Mouse (Mus musculus) hindbrain, embryonic 11.5 days (tissue): ENCODE measurements around the gene Elk4. TPM values are rescaled to one million over a fixed set of nuclear protein-coding genes. Genes with fewer than 3 reads are reported as not detected.
A peak's percentile ranks its signal among the peaks of the same experiment; 100 is the strongest.

Experiments
- ATAC-seq: fragments of 200-750 bp; cut with Nextera tagmentation; 2 replicates; pipeline ENCODE4 v1.8.0; 2017; ENCODE audit warnings: mild to moderate bottlenecking, moderate TSS enrichment, moderate library complexity; ENCODE audit not compliant: low FRiP score
- DNase-seq: peaks from one replicate; pipeline ENCODE4 v3.0.0-alpha.2; 2015; ENCODE audit warnings: low spot score
- H3K27ac ChIP-seq: fragments of 300-500 bp; sonication (generic); 2 replicates; pipeline ENCODE4 v1.5.1; 2014; ENCODE audit warnings: mild to moderate bottlenecking, low read depth, low read length
- H3K27me3 ChIP-seq: fragments of 300-500 bp; sonication (generic); 2 replicates; pipeline ENCODE4 v1.6.1; 2014; ENCODE audit warnings: mild to moderate bottlenecking, low read length, moderate library complexity, mixed read lengths; ENCODE audit not compliant: control insufficient read depth, insufficient read depth
- H3K36me3 ChIP-seq: fragments of 300-500 bp; sonication (generic); 2 replicates; pipeline ENCODE4 v1.6.1; 2014; ENCODE audit warnings: mild to moderate bottlenecking, low read length, moderate library complexity, mixed read lengths; ENCODE audit not compliant: control insufficient read depth, insufficient read depth
- H3K4me1 ChIP-seq: fragments of 300-500 bp; sonication (generic); replicated peaks from 2 replicates; pipeline ENCODE4 v1.6.1; 2014; ENCODE audit warnings: low read length, mixed read lengths; ENCODE audit not compliant: control insufficient read depth, insufficient read depth
- H3K4me2 ChIP-seq: fragments of 300-500 bp; sonication (generic); replicated peaks from 2 replicates; pipeline ENCODE4 v1.6.1; 2014; ENCODE audit warnings: mild to moderate bottlenecking, low read depth, low read length
- H3K4me3 ChIP-seq: fragments of 300-500 bp; sonication (generic); 2 replicates; pipeline ENCODE4 v1.5.1; 2014; ENCODE audit warnings: low read depth, low read length
- H3K9ac ChIP-seq: fragments of 300-500 bp; sonication (generic); 2 replicates; pipeline ENCODE4 v1.6.1; 2014; ENCODE audit warnings: low read depth, low read length
- H3K9me3 ChIP-seq: fragments of 300-500 bp; sonication (generic); 2 replicates; pipeline ENCODE4 v1.6.1; 2016; ENCODE audit warnings: low read length; ENCODE audit not compliant: control insufficient read depth
- WGBS: fragments of 180-500 bp; shearing (Covaris S2); extraction: QIAGEN DNeasy Blood & Tissue Kit; methylation state at CpG from one replicate; pipeline ENCODE4 v1.1.7; 2014; 5-methylcytosine and 5-hydroxymethylcytosine counted together
- polyA plus RNA-seq: library from polyadenylated mRNA; unstranded; fragments of >200 nt; fragmentation: Nextera tagmentation; extraction: Ambion mirVana; gene quantifications from 2 replicates; pipeline ENCODE4 v1.2.1, GENCODE M21; 2014

Gene Elk4
- polyA plus RNA-seq, 1 experiment from 2014 or later, result 22.6 TPM

DNA sequence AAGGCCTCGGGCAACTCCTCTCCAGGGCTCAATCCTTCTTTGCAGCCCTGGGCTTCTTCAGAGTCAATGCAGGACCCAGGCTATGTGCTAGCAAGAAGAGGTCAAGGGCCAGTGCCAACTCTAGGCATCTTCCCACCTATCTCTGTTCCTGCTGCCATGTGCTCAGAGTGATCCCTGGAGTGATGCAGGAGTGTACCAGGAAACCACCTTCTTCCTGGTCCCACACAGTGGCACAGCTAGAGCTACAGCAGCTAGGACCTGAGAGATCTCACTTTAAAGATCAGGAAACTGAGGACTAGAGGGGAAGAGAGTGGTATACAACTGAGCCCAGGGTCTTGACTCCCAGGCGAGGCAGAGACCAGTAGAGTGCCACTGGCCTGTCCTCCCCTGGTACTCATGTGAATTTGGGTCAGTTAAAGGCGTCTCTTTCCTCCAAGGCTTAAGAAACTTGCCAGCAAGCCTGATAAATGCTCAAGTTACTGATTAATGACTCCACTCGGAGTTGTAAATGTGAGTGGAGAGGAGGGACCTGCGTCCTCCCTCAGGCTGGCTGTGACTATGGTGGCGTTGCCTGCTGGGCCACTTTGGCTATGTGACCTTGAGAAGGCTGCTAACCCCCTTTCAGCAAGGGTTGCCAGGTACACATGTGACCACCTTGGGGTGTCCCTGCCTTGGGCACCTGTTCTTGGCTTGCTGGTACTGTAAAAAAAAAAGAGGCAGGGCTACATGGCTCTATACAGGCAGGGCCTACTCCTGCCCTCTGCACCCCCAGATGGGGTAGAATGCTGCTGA lies 54.5 kb downstream of the Elk4 start:
- H3K4me2 ChIP-seq, result no peak overlapping the region
- DNase-seq (no peak), ATAC-seq (no peak)
- WGBS, result 63% methylated on average over 6 of the region's 6 CpGs
- H3K27ac ChIP-seq, result no peak overlapping the region
- no peaks in the 10 kb centered on the region for H3K36me3 ChIP-seq
- H3K9me3 ChIP-seq, result no peaks in the 10 kb centered on the region
- H3K27me3 ChIP-seq, result peaks cover 9% of the 10 kb centered on the region
- H3K4me1 ChIP-seq, result no peaks in the 10 kb centered on the region
- no peak overlapping the region for H3K4me3 ChIP-seq
- no peak overlapping the region for H3K9ac ChIP-seq

DNA sequence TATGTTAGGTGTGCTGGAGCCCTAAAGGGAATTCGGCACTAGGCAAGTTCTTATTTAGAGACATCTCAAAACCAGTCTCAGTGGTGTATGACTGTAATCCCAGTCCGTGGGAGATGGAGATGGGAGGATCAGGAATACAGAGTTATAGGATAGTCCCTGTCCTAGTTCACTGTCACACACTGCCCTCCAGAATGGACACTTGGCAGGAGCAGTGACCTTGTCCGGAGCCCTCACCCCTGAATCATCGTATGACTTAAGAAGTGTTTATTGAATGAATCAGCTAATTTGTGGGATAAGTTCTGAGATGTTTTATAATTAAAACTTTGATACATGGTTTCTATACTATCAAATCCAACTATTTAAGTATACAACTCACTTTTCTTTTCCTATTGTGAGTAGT lies 55.7 kb downstream of the Elk4 start:
- no peak overlapping the region for H3K9ac ChIP-seq
- ATAC-seq, result no peak
- no peaks in the 10 kb centered on the region for H3K9me3 ChIP-seq
- H3K4me2 ChIP-seq, result no peak overlapping the region
- H3K27me3 ChIP-seq, result peaks cover 16% of the 10 kb centered on the region
- H3K4me1 ChIP-seq, result peaks cover 5% of the 10 kb centered on the region
- no peak for DNase-seq
- H3K4me3 ChIP-seq, result no peak overlapping the region
- WGBS, result 81% methylated on average over 4 of the region's 4 CpGs
- H3K27ac ChIP-seq, result no peak overlapping the region
- H3K36me3 ChIP-seq, result no peaks in the 10 kb centered on the region

- H3K4me3 ChIP-seq, result no peak overlapping the region
- ATAC-seq (no peak), DNase-seq (no peak)
- no peak overlapping the region for H3K4me2 ChIP-seq
- H3K36me3 ChIP-seq, result no peaks in the 10 kb centered on the region
- no peak overlapping the region for H3K9ac ChIP-seq
- no peaks in the 10 kb centered on the region for H3K9me3 ChIP-seq
- peaks cover 23% of the 10 kb centered on the region for H3K27me3 ChIP-seq
- H3K4me1 ChIP-seq, result peaks cover 5% of the 10 kb centered on the region
- no peak overlapping the region for H3K27ac ChIP-seq
- 67% methylated on average over 1 of the region's 1 CpGs for WGBS
Measured at GRCm38 (mm10) chr1:132065001-132065400, 57.6 kb downstream of the Elk4 start.

GRCm38 (mm10) chr1:132065475-132066172 lies 58.2 kb downstream of the Elk4 start:
- peaks cover 23% of the 10 kb centered on the region for H3K27me3 ChIP-seq
- DNase-seq, result no peak

DNA sequence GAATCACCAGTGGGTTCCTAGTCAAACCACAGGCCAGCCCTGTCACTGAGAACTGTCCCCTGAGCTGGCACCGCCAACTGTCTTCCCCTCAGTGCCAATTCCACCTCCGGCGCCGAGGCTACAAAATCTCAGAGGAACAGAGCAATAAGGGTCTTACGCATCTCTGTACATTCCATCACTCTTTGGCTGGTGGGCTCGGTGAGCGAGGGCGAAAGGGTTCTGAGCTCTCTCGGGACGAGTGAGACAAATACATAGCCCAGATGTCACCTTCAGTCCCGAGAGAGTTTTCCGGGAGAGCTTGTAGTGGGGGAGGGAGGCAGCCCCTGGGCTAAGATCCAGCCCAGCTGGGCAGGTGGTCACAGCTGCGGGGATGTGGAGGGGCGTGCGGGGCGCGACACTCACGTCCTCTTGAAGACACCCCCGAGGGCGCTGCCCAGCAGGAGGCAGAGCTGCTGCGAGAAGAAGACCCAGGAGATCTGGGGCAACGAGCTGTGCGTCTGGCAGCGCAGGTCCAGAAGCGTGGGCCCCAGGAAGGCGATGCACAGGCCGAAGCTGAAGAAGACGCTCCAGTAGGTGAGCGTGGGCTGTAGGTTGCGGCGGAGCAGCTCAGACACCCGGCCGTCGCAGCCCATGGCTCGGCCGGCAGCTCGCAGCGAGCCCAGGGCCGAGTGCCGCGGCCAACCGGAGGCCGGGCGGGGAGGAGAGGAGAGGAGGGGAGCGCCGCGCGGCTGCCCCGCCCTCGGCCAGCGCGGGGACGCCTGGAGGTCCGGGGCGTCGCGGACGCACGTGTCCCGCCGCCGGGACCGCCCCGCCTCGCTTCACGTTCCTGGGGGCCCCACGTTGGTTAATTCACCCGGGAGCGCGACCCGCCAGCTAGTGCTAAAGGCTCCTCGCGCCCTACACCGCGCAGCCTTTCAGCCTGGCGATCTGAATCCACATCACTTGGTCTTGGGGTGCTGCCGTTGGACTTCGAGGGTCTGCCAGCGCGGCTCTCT lies 60.2 kb downstream of the Elk4 start, which contains the start of gene Mfsd4a:
Mfsd4a (minus strand) TSS at position 802 of the 995 bp plus-strand sequence.
- Histone ChIP-seq H3K4me3 (peak within 1 kb of the TSS; percentile 33), H3K9ac (peak within 1 kb of the TSS; percentile 34; the same call in 1 of the 2 replicates)

More at GRCm38 (mm10) chr1:132065475-132066172, 58.2 kb downstream of the Elk4 start:
- Histone ChIP-seq H3K4me1 (peaks cover 5% of the 10 kb centered on the region), H3K36me3 (no peaks in the 10 kb centered on the region), H3K9ac (no peak overlapping the region), H3K4me3 (no peak overlapping the region), H3K9me3 (no peaks in the 10 kb centered on the region), H3K27ac (no peak overlapping the region), H3K4me2 (no peak overlapping the region)
- ATAC-seq, result no peak
- WGBS, result 80% methylated on average over 8 of the region's 8 CpGs

DNA sequence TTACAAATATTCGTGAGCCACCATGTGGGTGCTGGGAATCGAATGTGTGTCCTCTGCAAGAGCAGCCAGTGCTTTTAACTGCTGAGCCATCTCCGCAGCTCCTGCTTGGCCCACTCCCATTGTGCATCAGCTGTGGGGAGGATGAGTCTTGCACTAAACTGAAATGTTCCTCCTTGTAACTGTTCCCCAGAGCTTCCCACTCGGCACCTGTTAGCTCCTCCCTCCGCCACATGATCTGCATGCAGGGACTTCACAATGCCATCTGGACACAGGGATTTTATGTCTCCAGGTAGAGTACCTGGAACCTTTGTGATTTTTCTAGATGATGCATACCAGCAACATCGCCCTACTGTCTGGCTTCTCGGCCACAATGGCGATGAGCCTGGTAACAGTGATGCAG lies 62.0 kb downstream of the Elk4 start:
- Histone ChIP-seq H3K27me3 (peaks cover 23% of the 10 kb centered on the region), H3K9me3 (no peaks in the 10 kb centered on the region), H3K4me1 (peaks cover 5% of the 10 kb centered on the region), H3K27ac (no peak overlapping the region), H3K36me3 (no peaks in the 10 kb centered on the region), H3K9ac (no peak overlapping the region), H3K4me2 (no peak overlapping the region), H3K4me3 (no peak overlapping the region)
- no peak for ATAC-seq
- 85% methylated on average over 8 of the region's 8 CpGs for WGBS
- no peak for DNase-seq

More for the DNA sequence above, 60.2 kb downstream of the Elk4 start, which contains the start of gene Mfsd4a:
- peak; percentile 64 for ATAC-seq
- 3% methylated on average over 71 of the region's 80 CpGs for WGBS
- Histone ChIP-seq H3K9me3 (no peaks in the 10 kb centered on the region), H3K4me2 (peak within 1 kb of the TSS; percentile 65), H3K27ac (no peak within 1 kb of the TSS), H3K4me1 (peaks cover 5% of the 10 kb centered on the region), H3K36me3 (no peaks in the 10 kb centered on the region), H3K27me3 (peaks cover 23% of the 10 kb centered on the region)
- DNase-seq, result peak; percentile 62

DNA sequence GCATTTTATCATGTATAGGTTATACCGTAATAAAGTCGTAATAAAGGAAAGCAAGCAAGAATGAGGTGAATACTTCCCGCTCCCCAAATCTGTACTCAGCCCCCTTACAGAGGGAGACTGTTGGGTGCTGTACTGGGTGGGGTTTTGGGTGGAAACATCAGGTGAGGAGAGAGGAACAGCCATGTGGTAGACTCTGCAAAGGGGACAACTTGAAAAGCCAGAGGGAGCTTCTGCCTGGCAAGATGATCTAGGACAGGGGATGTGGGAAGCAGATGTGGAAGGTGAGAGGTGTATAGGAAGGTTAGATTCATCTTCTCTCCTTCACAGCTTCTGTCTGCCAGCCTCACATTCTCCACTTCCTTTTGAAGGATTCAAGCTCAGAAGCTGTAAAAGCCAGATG lies 63.3 kb downstream of the Elk4 start:
- Histone ChIP-seq H3K9me3 (no peaks in the 10 kb centered on the region), H3K36me3 (no peaks in the 10 kb centered on the region), H3K27me3 (peaks cover 21% of the 10 kb centered on the region), H3K9ac (no peak overlapping the region), H3K4me2 (no peak overlapping the region), H3K4me3 (no peak overlapping the region), H3K4me1 (peaks cover 5% of the 10 kb centered on the region), H3K27ac (no peak overlapping the region)
- 88% methylated on average over 3 of the region's 3 CpGs for WGBS
- no peak for ATAC-seq
- no peak for DNase-seq

DNA sequence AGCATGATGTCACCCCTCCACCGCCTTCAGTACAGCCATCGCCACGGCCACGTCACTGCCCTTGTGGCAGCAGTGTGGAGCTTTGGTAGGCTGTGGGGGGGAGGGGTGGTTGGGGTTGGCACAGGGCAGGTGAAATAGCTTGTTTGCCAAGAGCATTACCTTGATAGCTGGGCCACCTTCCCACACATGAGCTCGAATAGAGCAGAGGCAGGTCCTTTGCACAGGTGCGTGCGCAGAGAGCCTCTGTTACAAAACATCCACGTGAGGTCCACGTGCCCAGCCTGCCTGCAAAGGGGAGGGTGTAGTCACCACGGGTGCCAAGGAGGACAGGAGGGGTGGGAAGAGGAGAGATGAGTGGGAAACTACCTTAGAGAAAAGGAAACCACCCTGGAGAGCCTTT lies 68.2 kb downstream of the Elk4 start:
- DNase-seq (no peak), ATAC-seq (no peak)
- Histone ChIP-seq H3K9me3 (no peaks in the 10 kb centered on the region), H3K4me1 (no peaks in the 10 kb centered on the region), H3K4me2 (no peak overlapping the region), H3K27me3 (no peaks in the 10 kb centered on the region), H3K9ac (no peak overlapping the region), H3K27ac (no peak overlapping the region), H3K4me3 (no peak overlapping the region), H3K36me3 (no peaks in the 10 kb centered on the region)
- WGBS, result 88% methylated on average over 10 of the region's 10 CpGs
